Mouse (Mus musculus): Measurements from ENCODE around the gene Cpne4. TPM values are rescaled to one million over a fixed set of nuclear protein-coding genes. Genes with fewer than 3 reads are reported as not detected.
A peak's percentile ranks its signal among the peaks of the same experiment; 100 is the strongest.

The Cpne4 gene
- polyA plus RNA-seq, 1 experiment from 2014 or later = 0.50 TPM

- H3K27ac ChIP-seq = no peak overlapping the region
Measured at GRCm38 (mm10) chr9:104998225-104998624, 451.1 kb downstream of the Cpne4 start.

GRCm38 (mm10) chr9:105010721-105011120 is 463.6 kb downstream of the Cpne4 start:
- no peaks in the 10 kb centered on the region for H3K27me3 ChIP-seq (replicated peaks)
- no peak overlapping the region for H3K4me3 ChIP-seq (replicated peaks)
- H3K4me1 ChIP-seq = no peaks in the 10 kb centered on the region
- whole genome bisulfite sequencing = 41% methylated on average over 2 of the region's 2 CpGs
- no peak overlapping the region for H3K9ac ChIP-seq
- ATAC-seq (ENCODE audit: insufficient read depth, low FRiP score, low read depth) = no peak
- H3K36me3 ChIP-seq = no peaks in the 10 kb centered on the region
- no peak overlapping the region for H3K4me2 ChIP-seq
- no peaks in the 10 kb centered on the region for H3K9me3 ChIP-seq
- H3K27ac ChIP-seq = no peak overlapping the region

More at GRCm38 (mm10) chr9:104998225-104998624, 451.1 kb downstream of the Cpne4 start:
- H3K4me3 ChIP-seq (replicated peaks) = no peak overlapping the region
- no peaks in the 10 kb centered on the region for H3K36me3 ChIP-seq
- H3K9me3 ChIP-seq = no peaks in the 10 kb centered on the region
- no peak overlapping the region for H3K4me2 ChIP-seq
- H3K4me1 ChIP-seq = no peaks in the 10 kb centered on the region
- no peak overlapping the region for H3K9ac ChIP-seq
- WGBS = 53% methylated on average over 1 of the region's 1 CpGs
- no peak for ATAC-seq (ENCODE audit: insufficient read depth, low FRiP score, low read depth)
- H3K27me3 ChIP-seq (replicated peaks) = no peaks in the 10 kb centered on the region

GRCm38 (mm10) chr9:105018186-105018585 is 471.1 kb downstream of the Cpne4 start:
- ATAC-seq (ENCODE audit: insufficient read depth, low FRiP score, low read depth) = no peak
- WGBS = 85% methylated on average over 7 of the region's 7 CpGs
- H3K9me3 ChIP-seq = no peaks in the 10 kb centered on the region

GRCm38 (mm10) chr9:105028311-105028710 is 481.2 kb downstream of the Cpne4 start:
- H3K36me3 ChIP-seq = no peaks in the 10 kb centered on the region
- H3K4me2 ChIP-seq = no peak overlapping the region
- H3K9ac ChIP-seq = no peak overlapping the region
- no peaks in the 10 kb centered on the region for H3K27me3 ChIP-seq (replicated peaks)
- H3K27ac ChIP-seq = no peak overlapping the region
- H3K9me3 ChIP-seq = no peaks in the 10 kb centered on the region
- no peak overlapping the region for H3K4me3 ChIP-seq (replicated peaks)
- WGBS = 72% methylated on average over 3 of the region's 3 CpGs
- no peaks in the 10 kb centered on the region for H3K4me1 ChIP-seq
- ATAC-seq (ENCODE audit: insufficient read depth, low FRiP score, low read depth) = no peak

More at GRCm38 (mm10) chr9:105018186-105018585, 471.1 kb downstream of the Cpne4 start:
- no peak overlapping the region for H3K4me3 ChIP-seq (replicated peaks)
- H3K27me3 ChIP-seq (replicated peaks) = no peaks in the 10 kb centered on the region
- no peak overlapping the region for H3K9ac ChIP-seq
- no peak overlapping the region for H3K4me2 ChIP-seq
- no peaks in the 10 kb centered on the region for H3K36me3 ChIP-seq
- H3K4me1 ChIP-seq = no peaks in the 10 kb centered on the region
- no peak overlapping the region for H3K27ac ChIP-seq

- no peak for ATAC-seq (ENCODE audit: insufficient read depth, low FRiP score, low read depth)
Measured at GRCm38 (mm10) chr9:105032572-105032971, 485.5 kb downstream of the Cpne4 start.

GRCm38 (mm10) chr9:105033641-105034040 is 486.6 kb downstream of the Cpne4 start:
- no peaks in the 10 kb centered on the region for H3K9me3 ChIP-seq
- ATAC-seq (ENCODE audit: insufficient read depth, low FRiP score, low read depth) = no peak

More at GRCm38 (mm10) chr9:105032572-105032971, 485.5 kb downstream of the Cpne4 start:
- Histone ChIP-seq H3K27ac (no peak overlapping the region), H3K9ac (no peak overlapping the region), H3K4me2 (no peak overlapping the region), H3K4me3 (replicated peaks) (no peak overlapping the region), H3K36me3 (no peaks in the 10 kb centered on the region), H3K27me3 (replicated peaks) (no peaks in the 10 kb centered on the region), H3K9me3 (no peaks in the 10 kb centered on the region), H3K4me1 (no peaks in the 10 kb centered on the region)
- 85% methylated on average over 9 of the region's 9 CpGs for WGBS

GRCm38 (mm10) chr9:105037847-105038246 is 490.8 kb downstream of the Cpne4 start:
- Histone ChIP-seq H3K9me3 (no peaks in the 10 kb centered on the region), H3K4me3 (replicated peaks) (no peak overlapping the region), H3K9ac (no peak overlapping the region), H3K36me3 (no peaks in the 10 kb centered on the region), H3K4me2 (no peak overlapping the region), H3K27me3 (replicated peaks) (no peaks in the 10 kb centered on the region), H3K27ac (no peak overlapping the region), H3K4me1 (no peaks in the 10 kb centered on the region)
- no peak for ATAC-seq (ENCODE audit: insufficient read depth, low FRiP score, low read depth)
- WGBS = 73% methylated on average over 3 of the region's 3 CpGs

More at GRCm38 (mm10) chr9:105033641-105034040, 486.6 kb downstream of the Cpne4 start:
- H3K27ac ChIP-seq = no peak overlapping the region
- no peak overlapping the region for H3K4me3 ChIP-seq (replicated peaks)
- H3K36me3 ChIP-seq = no peaks in the 10 kb centered on the region
- H3K4me1 ChIP-seq = no peaks in the 10 kb centered on the region
- H3K27me3 ChIP-seq (replicated peaks) = no peaks in the 10 kb centered on the region
- H3K4me2 ChIP-seq = no peak overlapping the region
- WGBS = 85% methylated on average over 7 of the region's 7 CpGs
- H3K9ac ChIP-seq = no peak overlapping the region

- no peaks in the 10 kb centered on the region for H3K27me3 ChIP-seq (replicated peaks)
- WGBS = 74% methylated on average over 7 of the region's 7 CpGs
- no peaks in the 10 kb centered on the region for H3K4me1 ChIP-seq
- no peak overlapping the region for H3K27ac ChIP-seq
- H3K9ac ChIP-seq = no peak overlapping the region
- H3K4me2 ChIP-seq = no peak overlapping the region
- no peak overlapping the region for H3K4me3 ChIP-seq (replicated peaks)
- no peaks in the 10 kb centered on the region for H3K9me3 ChIP-seq
- no peaks in the 10 kb centered on the region for H3K36me3 ChIP-seq
- no peak for ATAC-seq (ENCODE audit: insufficient read depth, low FRiP score, low read depth)
Measured at GRCm38 (mm10) chr9:105046014-105046413, 498.9 kb downstream of the Cpne4 start.

- H3K27me3 ChIP-seq (replicated peaks) = no peaks in the 10 kb centered on the region
- WGBS = 72% methylated on average over 10 of the region's 10 CpGs
- no peak for ATAC-seq (ENCODE audit: insufficient read depth, low FRiP score, low read depth)
- no peak overlapping the region for H3K4me2 ChIP-seq
- H3K9ac ChIP-seq = no peak overlapping the region
- no peak overlapping the region for H3K4me3 ChIP-seq (replicated peaks)
- H3K27ac ChIP-seq = no peak overlapping the region
- no peaks in the 10 kb centered on the region for H3K4me1 ChIP-seq
- no peaks in the 10 kb centered on the region for H3K36me3 ChIP-seq
- H3K9me3 ChIP-seq = no peaks in the 10 kb centered on the region
Measured at GRCm38 (mm10) chr9:105048351-105048750, 501.3 kb downstream of the Cpne4 start.

- Histone ChIP-seq H3K4me2 (no peak overlapping the region), H3K9ac (no peak overlapping the region), H3K4me1 (no peaks in the 10 kb centered on the region), H3K36me3 (no peaks in the 10 kb centered on the region), H3K4me3 (replicated peaks) (no peak overlapping the region), H3K27ac (no peak overlapping the region), H3K9me3 (no peaks in the 10 kb centered on the region), H3K27me3 (replicated peaks) (no peaks in the 10 kb centered on the region)
- WGBS = 40% methylated on average over 2 of the region's 2 CpGs
- no peak for ATAC-seq (ENCODE audit: insufficient read depth, low FRiP score, low read depth)
Measured at GRCm38 (mm10) chr9:105049636-105050035, 502.6 kb downstream of the Cpne4 start.

GRCm38 (mm10) chr9:105050257-105050656 is 503.2 kb downstream of the Cpne4 start:
- Histone ChIP-seq H3K4me2 (no peak overlapping the region), H3K9me3 (no peaks in the 10 kb centered on the region), H3K27ac (no peak overlapping the region), H3K9ac (no peak overlapping the region), H3K36me3 (no peaks in the 10 kb centered on the region), H3K4me3 (replicated peaks) (no peak overlapping the region), H3K27me3 (replicated peaks) (no peaks in the 10 kb centered on the region), H3K4me1 (no peaks in the 10 kb centered on the region)
- WGBS = 53% methylated on average over 2 of the region's 2 CpGs
- no peak for ATAC-seq (ENCODE audit: insufficient read depth, low FRiP score, low read depth)

GRCm38 (mm10) chr9:105053147-105053557 is 506.1 kb downstream of the Cpne4 start, which contains the start of gene Mrpl3:
TSS of gene Mrpl3 (plus strand) at chr9:105053239.
- Histone ChIP-seq H3K4me1 (no peaks in the 10 kb centered on the region), H3K9ac (peak within 1 kb of the TSS; percentile 99), H3K4me3 (replicated peaks) (peak within 1 kb of the TSS; percentile 94), H3K27me3 (replicated peaks) (no peaks in the 10 kb centered on the region), H3K27ac (peak within 1 kb of the TSS; percentile 64), H3K9me3 (no peaks in the 10 kb centered on the region), H3K36me3 (peaks cover 11% of the 10 kb centered on the region), H3K4me2 (peak within 1 kb of the TSS; percentile 62)
- ATAC-seq (ENCODE audit: insufficient read depth, low FRiP score, low read depth) = peak; percentile 73
- WGBS = 0% methylated on average over 31 of the region's 31 CpGs

- Histone ChIP-seq H3K4me1 (no peaks in the 10 kb centered on the region), H3K4me3 (replicated peaks) (peak overlapping the region; percentile 94), H3K9ac (peak overlapping the region; percentile 99), H3K9me3 (no peaks in the 10 kb centered on the region), H3K36me3 (peaks cover 14% of the 10 kb centered on the region), H3K27ac (no peak overlapping the region; the same call in 1 of the 2 replicates), H3K4me2 (peak overlapping the region; percentile 62), H3K27me3 (replicated peaks) (no peaks in the 10 kb centered on the region)
- WGBS = 38% methylated on average over 4 of the region's 4 CpGs
- ATAC-seq (ENCODE audit: insufficient read depth, low FRiP score, low read depth) = no peak
Measured at GRCm38 (mm10) chr9:105053812-105054211, 506.7 kb downstream of the Cpne4 start.

Measured in stomach, embryonic 15.5 days (tissue).